Mouse (Mus musculus) erythroblast, adult 5-6 weeks (primary cell): ENCODE data around the gene Camsap2. TPM values are rescaled to one million over a fixed set of nuclear protein-coding genes. Genes with fewer than 3 reads are reported as not detected.

ENCODE experiments used
- ATAC-seq: replicated peaks from 2 replicates; pipeline ENCODE4 v1.8.0; 2016; ENCODE audit warnings: moderate number of reproducible peaks, mild to moderate bottlenecking, moderate TSS enrichment, inconsistent platforms; ENCODE audit not compliant: poor library complexity, low FRiP score, severe bottlenecking
- total RNA-seq, 2 experiments: library from RNA; stranded (forward) in 1 of 2; stranded (reverse) in 1 of 2; fragments of 150-400 nt in 1 of 2; fragments of 200-764, 138-1000 nt in 1 of 2; gene quantifications; 2 replicates each; pipeline versions ENCODE4 v1.2.3 to v1.2.4; 2015 to 2017; ENCODE audit warnings: low replicate concordance in 2 of 2

The Camsap2 gene
- total RNA-seq, 2 experiments from 2014 or later: 33.6 to 53.8 TPM

DNA sequence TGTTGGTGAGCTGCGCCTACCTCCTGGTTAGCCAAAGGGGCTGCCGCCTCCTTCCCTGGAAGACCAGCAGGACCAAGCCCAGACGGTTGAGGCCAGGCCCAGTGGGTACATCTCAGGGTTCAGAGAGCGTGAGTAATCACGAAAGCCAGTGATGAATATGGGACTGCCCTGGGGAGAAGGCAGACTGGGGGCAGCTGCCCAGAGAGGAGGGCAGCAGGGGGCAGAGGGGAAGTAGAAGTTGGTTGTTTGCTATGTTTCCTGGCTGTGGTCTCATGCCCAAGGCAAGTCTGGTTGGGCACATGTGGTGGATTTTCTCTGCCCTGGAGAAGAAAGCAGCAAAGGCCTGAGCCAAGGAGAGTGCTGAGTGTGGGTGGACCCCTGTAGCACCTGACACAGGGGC is 82.5 kb downstream of the Camsap2 start:
- no peak for ATAC-seq

DNA sequence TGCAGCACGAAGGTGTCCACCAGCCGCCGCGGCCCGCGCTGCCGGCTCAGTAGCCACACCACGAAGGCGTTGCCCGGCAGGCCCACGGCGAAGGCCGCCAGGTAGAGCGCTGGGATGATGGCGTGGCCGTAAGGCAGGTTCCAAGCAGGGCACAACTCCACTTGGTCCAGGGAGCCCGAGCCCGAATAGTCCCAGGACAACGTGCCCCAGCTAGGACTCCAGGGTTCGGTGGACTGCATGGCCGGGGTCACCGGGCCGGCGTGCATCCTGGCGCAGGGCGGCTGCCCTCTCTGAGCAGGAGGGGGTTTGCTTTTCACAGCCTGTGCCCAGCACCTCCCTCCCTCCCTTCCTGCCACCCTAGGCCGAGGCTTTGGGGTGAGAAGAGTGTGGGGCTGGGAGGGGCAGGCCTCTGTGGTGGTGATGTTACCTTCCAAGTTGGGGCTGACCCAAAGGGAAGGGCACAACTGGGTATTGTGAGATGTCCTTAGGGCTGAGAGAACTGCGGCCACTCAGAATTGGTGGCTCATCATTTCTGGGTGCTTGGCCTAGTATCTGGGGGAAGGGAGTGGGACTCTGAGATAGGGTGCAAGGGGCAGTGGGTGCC is 85.2 kb downstream of the Camsap2 start, which contains the start of gene Gpr25:
TSS of gene Gpr25 (minus strand) at position 239 of the 604 bp plus-strand sequence.
- no peak for ATAC-seq

GRCm38 (mm10) chr1:136259893-136260634 is 85.8 kb downstream of the Camsap2 start:
- ATAC-seq: no peak

- ATAC-seq: no peak
These were observed 86.4 kb downstream of the Camsap2 start for GRCm38 (mm10) chr1:136259543-136259892.

GRCm38 (mm10) chr1:136258495-136258894 is 87.4 kb downstream of the Camsap2 start:
- ATAC-seq: no peak

GRCm38 (mm10) chr1:136255657-136256056 is 90.2 kb downstream of the Camsap2 start:
- ATAC-seq: no peak

- ATAC-seq: no peak
These were observed 90.7 kb downstream of the Camsap2 start for GRCm38 (mm10) chr1:136255174-136255573.

GRCm38 (mm10) chr1:136254503-136255065 is 91.3 kb downstream of the Camsap2 start:
- no peak for ATAC-seq

DNA sequence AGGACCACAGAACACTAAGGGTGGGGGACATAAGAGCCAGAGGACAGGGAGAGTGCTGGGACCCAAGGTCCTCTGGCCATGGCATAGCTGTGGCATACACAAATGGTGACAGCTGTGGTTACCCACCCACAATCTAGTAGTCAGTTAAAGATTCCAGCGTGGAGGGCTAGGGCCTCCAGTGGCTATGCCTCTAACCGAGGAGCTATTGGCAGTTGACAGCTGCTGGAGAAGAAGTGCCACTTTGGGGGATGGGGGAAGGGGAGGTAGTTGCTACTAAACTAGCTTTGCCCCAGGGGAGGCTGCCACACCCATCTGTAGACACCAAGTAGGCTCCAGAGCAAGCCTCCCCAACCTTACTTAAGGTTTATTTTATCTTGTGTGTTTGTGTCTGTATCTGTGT is 92.4 kb downstream of the Camsap2 start:
- ATAC-seq: no peak

- no peak for ATAC-seq
These were observed 96.2 kb downstream of the Camsap2 start for GRCm38 (mm10) chr1:136249662-136250061.

- ATAC-seq: no peak
These were observed 98.5 kb downstream of the Camsap2 start for GRCm38 (mm10) chr1:136247393-136247792.

DNA sequence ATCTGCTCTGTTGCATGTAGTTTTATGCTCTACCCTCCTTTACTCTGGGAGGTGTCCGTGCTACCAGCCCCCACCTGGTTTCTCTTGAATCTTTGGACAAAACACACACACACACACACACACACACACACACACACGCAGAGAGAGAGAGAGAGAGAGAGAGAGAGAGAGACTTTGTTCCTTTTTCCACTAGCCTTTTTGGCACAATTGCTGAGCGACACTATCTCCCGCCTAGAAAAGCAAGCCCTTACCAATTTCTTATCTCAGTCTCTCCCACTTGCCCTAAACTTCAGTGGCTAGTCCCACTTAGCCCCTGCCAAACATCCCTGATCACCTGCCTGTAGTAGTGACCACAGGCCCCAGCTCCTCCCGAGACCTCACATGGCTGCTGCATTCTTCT is 101.4 kb downstream of the Camsap2 start:
- no peak for ATAC-seq

DNA sequence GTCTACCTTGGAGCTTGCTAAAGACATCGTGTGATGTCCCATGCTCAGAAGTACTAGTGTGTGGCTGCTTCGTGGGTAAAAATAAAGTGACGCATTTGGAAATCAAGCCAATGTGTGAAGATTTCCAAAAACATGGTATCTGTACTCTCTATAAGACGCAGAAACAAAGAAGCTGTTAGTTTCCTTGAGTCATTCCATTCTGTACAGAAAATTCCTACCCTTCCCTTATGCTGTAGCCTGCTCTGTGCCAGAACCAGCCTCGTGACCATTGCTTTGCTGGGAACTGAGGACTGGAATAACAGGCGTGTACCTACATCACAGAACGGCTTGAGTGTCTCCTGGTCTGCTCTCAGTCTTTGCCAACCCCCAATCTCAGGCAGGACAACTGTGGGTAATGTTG is 104.1 kb downstream of the Camsap2 start:
- no peak for ATAC-seq

GRCm38 (mm10) chr1:136238495-136238894 is 107.4 kb downstream of the Camsap2 start:
- no peak for ATAC-seq

GRCm38 (mm10) chr1:136234595-136235092 is 111.3 kb downstream of the Camsap2 start:
- no peak for ATAC-seq

GRCm38 (mm10) chr1:136233892-136234594 is 111.9 kb downstream of the Camsap2 start, which contains the start of gene Inava:
Gene Inava (minus strand): TSS chr1:136234264.
- no peak for ATAC-seq

GRCm38 (mm10) chr1:136232986-136233790 is 112.7 kb downstream of the Camsap2 start:
- no peak for ATAC-seq

DNA sequence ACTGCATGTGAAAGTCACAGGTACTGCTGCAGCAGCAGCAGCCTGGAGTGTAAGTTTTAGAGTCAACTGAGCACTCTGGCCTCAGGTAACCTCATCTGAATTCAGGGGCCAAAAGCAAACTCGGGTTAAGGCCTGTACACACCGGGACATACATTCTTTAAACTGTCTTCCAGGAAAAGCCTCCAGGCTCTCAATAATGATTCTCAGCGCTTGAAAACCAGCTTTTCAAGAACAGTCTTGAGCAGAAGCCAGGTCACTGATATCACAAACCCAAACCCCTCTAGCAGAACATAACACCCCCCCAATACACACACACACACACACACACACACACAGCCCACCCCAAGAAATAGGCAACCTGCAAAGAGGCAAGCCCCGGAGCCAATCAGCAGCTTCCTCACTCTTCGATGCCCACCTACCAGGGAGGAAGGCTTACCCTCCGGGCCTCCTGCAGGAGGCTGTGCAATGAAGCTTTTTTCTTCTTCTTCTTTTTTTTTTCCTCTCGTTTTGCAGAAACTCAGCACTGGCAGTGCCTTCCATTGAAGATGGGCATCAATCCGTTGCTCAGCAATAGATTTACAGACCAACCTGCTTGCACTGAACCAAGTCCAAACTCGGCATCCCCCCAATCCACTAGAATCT is 113.5 kb downstream of the Camsap2 start:
- no peak for ATAC-seq

GRCm38 (mm10) chr1:136231596-136231995 is 114.3 kb downstream of the Camsap2 start:
- no peak for ATAC-seq
